Mouse (Mus musculus) C2C12 (cell line): ENCODE measurements around the gene Steap2.

Experiments
- CEBPB ChIP-seq: IDR thresholded peaks from one replicate; pipeline ENCODE4 v1.6.1; 2011; ENCODE audit warnings: low read depth, mild to moderate bottlenecking, control low read depth, moderate library complexity
- CTCF ChIP-seq: IDR thresholded peaks from one replicate; pipeline ENCODE4 v1.5.1; 2011; ENCODE audit not compliant: control insufficient read depth, insufficient read depth, insufficient read length
- FOSL1 ChIP-seq: IDR thresholded peaks from one replicate; pipeline ENCODE4 v1.8.0; 2011; ENCODE audit warnings: mild to moderate bottlenecking, low read length; ENCODE audit not compliant: poor library complexity, insufficient read depth, severe bottlenecking
- MAX ChIP-seq: IDR thresholded peaks from one replicate; pipeline ENCODE4 v1.6.1; 2011; ENCODE audit warnings: mild to moderate bottlenecking, control low read depth
- MYOD1 ChIP-seq: IDR thresholded peaks from one replicate; pipeline ENCODE4 v1.6.1; 2011; ENCODE audit warnings: low read depth; ENCODE audit not compliant: control insufficient read depth, insufficient read length
- MYOG ChIP-seq: IDR thresholded peaks from one replicate; pipeline ENCODE4 v1.6.1; 2011; ENCODE audit not compliant: control insufficient read depth, insufficient read length; ENCODE audit errors: extremely low read depth
- USF1 ChIP-seq: IDR thresholded peaks from one replicate; pipeline ENCODE4 v1.6.1; 2011; ENCODE audit warnings: low read depth, mild to moderate bottlenecking, control low read depth, moderate library complexity

DNA sequence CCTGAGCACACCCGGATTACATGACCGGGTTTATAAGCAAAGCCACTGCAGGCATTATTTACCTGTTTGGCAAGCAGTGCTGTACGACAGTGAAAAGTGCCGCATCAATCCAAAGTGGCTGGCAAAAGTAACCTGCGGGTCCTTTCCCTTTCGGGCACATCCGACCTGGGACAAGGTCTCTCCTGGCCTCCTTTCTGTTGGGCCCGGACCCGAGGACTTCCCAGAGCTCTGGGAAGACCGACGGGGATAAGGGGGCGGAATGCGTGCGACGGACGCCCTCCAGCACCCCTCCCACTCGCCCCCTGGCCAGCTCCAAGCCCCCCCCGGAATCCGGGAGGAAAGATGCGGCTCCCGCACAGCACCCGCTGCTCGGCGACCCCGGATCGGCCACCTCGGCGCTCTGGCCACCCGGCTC is 830 bp downstream of the Steap2 start:
- TF ChIP-seq CTCF: no peak
- TF ChIP-seq MAX: no peak
- TF ChIP-seq MYOD1: no peak
- TF ChIP-seq MYOG: no peak
- TF ChIP-seq CEBPB: no peak
- TF ChIP-seq USF1: no peak
- TF ChIP-seq FOSL1: no peak
